Mouse (Mus musculus) B cell, adult 2 months (primary cell): ENCODE measurements around the gene Vmn1r49.
"Not testable (repeated sequence)": the region's sequence is repeated elsewhere in the genome, so short reads cannot be mapped to it uniquely, and the experiment has no call there.

Experiments used
- DNase-seq, 2 experiments: peaks; one replicate each; pipeline ENCODE4 v3.0.0; 2022

The Vmn1r49 gene

DNA sequence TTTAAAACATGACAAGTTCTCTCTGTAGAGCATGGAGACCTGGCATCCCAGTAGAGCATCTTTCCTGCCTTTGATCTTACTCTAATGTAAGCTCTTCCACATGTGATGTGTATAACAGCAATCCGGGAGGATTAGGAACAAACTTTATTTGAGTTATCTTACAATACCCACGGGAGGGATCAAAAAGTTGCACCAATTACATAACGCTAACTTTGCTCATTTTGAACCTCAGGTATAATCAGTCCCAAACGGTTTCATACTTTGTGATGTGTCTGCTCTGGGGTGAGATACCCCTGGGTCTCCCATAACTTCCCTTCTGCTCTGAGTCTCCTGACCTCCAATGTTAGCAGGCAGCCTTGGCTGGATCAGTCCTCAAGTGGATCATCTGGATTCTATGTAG lies at the start of gene Vmn1r49:
Gene Vmn1r49 (minus strand): TSS at position 101 of the 400 bp plus-strand sequence.
- DNase-seq: no peak

DNA sequence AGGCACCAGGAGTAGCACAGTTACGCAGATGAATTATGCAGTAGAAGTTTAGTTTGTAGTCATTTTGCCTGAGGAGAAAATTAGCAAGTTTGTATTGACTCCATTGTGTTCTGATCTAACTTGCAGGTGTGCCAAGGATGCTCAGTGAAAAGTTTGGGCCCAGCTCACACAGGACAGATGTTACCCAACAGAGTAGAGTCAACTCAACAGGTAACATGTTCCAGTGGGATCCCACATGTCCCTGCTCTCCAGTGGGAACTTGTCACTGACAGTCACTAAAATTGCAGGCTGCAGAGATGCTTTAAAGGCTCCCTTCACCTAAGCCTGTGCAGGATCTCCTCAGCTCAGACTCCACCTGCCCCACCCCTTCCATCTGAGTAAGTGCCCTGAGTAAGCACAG lies 44.0 kb upstream of the Vmn1r49 start, which contains the start of gene Vmn1r51:
Gene Vmn1r51 (plus strand): TSS at position 301 of the 400 bp plus-strand sequence.
- not testable (repeated sequence) for DNase-seq

DNA sequence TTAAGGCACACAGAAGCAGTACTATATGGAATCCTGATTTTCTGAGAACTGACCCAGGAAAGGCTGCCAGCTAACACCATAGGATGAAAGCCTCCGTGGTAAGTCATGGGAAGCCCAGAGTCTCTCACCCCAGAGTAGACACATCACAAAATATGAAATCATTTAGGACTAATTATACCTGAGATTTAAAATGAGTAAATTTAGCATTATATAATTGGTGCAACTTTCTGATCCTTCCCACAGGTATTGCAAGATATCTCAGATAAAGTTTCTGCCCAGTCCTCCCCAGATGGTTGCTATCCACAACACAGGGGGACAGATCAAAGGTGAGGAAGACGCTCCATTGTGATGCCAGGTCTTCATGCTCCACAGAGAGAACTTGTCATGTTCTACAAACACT lies 22.8 kb upstream of the Vmn1r49 start, which contains the start of gene Vmn1r50:
Gene Vmn1r50 (plus strand): TSS at position 301 of the 400 bp plus-strand sequence.
- DNase-seq: no peak

DNA sequence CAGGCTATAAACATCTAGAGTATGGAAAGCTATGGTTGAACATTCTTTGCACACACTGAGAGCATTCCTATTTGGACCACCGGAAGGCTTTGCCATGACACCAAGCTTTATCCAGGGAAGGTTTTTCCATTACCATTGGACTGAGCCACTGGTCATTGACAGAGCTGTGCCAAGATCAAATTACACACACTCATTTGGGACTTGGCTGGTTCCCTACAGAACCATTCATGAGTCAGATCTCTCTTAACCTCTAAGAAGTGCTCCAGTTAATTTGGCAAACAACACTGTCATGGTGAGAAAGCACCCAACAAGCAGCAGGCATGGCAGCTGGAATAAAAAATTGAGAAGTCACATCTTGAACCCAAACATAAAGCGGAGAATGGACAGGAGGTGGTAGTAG lies 22.3 kb upstream of the Vmn1r49 start:
- DNase-seq: no peak

DNA sequence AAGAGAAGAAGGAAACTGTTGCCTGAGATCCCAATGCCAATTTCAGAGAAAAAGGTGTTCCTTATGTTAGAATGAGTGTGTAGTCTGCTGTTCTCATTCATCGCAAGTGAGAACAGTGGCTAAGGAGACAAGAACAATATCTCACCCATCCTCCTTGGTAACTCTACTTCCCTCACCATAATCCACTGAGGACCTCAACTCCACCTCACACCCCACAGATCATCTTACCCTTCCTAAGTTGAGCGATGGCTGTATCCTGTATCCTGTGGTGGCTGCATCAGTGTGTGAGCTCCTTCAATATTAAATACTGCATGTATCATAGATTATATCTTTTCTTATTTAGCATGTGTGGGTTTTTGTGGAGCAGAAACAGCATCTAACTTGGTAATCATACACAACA lies 41.6 kb downstream of the Vmn1r49 start, which contains the start of gene Vmn1r48:
Gene Vmn1r48 (minus strand): TSS at position 101 of the 400 bp plus-strand sequence.
- not testable (repeated sequence) for DNase-seq
